Comparison of ENCODE assay signal across 8 mouse cellular contexts in genomic region chr17:33982136-33982535, GRCm38 (mm10). TPM values are rescaled to one million over a fixed set of nuclear protein-coding genes. Genes with fewer than 3 reads are reported as not detected.
DNase-seq lines count a peak whose midpoint lies in the region; ATAC-seq and TF ChIP-seq lines count a peak whose summit lies in the region.
"Not testable (repeated sequence)": the region's sequence is repeated elsewhere in the genome, so short reads cannot be mapped to it uniquely, and the experiment has no call there.

No protein-coding gene starts in this region.

- H3K4me3 ChIP-seq in MEL (ENCODE audit: control insufficient read depth in 1 of 2, insufficient read depth in 1 of 2, low read depth in 2 of 2, low read length in 2 of 2); lung, postnatal 0 days (ENCODE audit: low read depth, low read length): not testable (repeated sequence)
- peak overlapping the region; percentile 43; the same call in 1 of the 2 replicates for H3K4me3 ChIP-seq in forebrain, postnatal 0 days (ENCODE audit: low read depth, low read length)
- peak overlapping the region; percentile 45; the same call in 1 of the 2 replicates for H3K4me3 ChIP-seq in hindbrain, embryonic 14.5 days (replicated peaks; ENCODE audit: low read length)

- peak; percentile 44 to 51 (median 46) for TF ChIP-seq CTCF in MEL (IDR thresholded peaks at IDR 0.05 in 2 of 3, conservative IDR thresholded peaks at IDR 0.05 in 1 of 3; ENCODE audit: control insufficient read depth in 1 of 3, insufficient read depth in 1 of 3, low read depth in 2 of 3, low read length in 3 of 3, poor library complexity in 1 of 3, severe bottlenecking in 1 of 3)
- TF ChIP-seq CTCF in forebrain, postnatal 0 days (IDR thresholded peaks at IDR 0.05; ENCODE audit: low read depth) = peak; percentile 90
- peak; percentile 88 for TF ChIP-seq CTCF in lung, postnatal 0 days (IDR thresholded peaks at IDR 0.05)

- TF ChIP-seq RAD21 in MEL (IDR thresholded peaks at IDR 0.05; ENCODE audit: low read depth, low read length) = peak; percentile 9; the same call in 1 of the 2 replicates

- H3K79me2 ChIP-seq in MEL (ENCODE audit: control insufficient read depth, insufficient read depth, low read length, poor library complexity) = not testable (repeated sequence)

- not testable (repeated sequence) for ATAC-seq in forebrain, postnatal 0 days; hindbrain, embryonic 14.5 days (ENCODE audit: low FRiP score); lung, postnatal 0 days

- H3K4me2 ChIP-seq in forebrain, postnatal 0 days (ENCODE audit: low read depth) = peak overlapping the region; percentile 55
- H3K4me2 ChIP-seq in hindbrain, embryonic 14.5 days (replicated peaks) = peak overlapping the region; percentile 65
- not testable (repeated sequence) for H3K4me2 ChIP-seq in lung, postnatal 0 days (replicated peaks; ENCODE audit: low read depth, low read length)

- TF ChIP-seq POLR2A in MEL (IDR thresholded peaks at IDR 0.05; ENCODE audit: control insufficient read depth in 1 of 2, insufficient read depth in 1 of 2, low read depth in 1 of 2, low read length in 2 of 2, poor library complexity in 1 of 2) = not testable (repeated sequence)

- not testable (repeated sequence) for H3K9ac ChIP-seq in MEL (ENCODE audit: control insufficient read depth, low read depth, low read length, poor library complexity, severe bottlenecking); forebrain, postnatal 0 days; lung, postnatal 0 days (replicated peaks; ENCODE audit: low read depth)
- H3K9ac ChIP-seq in hindbrain, embryonic 14.5 days = 0 out of 2 replicates have a peak overlapping the region, but pooled peaks have one; percentile 67

- 11% methylated on average over 8 of the region's 8 CpGs for WGBS in forebrain, postnatal 0 days
- 7% methylated on average over 8 of the region's 8 CpGs for WGBS in hindbrain, embryonic 14.5 days
- WGBS in lung, postnatal 0 days = 10% methylated on average over 8 of the region's 8 CpGs

- not testable (repeated sequence) for TF ChIP-seq EP300 in MEL (IDR thresholded peaks at IDR 0.05; ENCODE audit: low read depth in 1 of 2, low read length in 2 of 2); lung, postnatal 0 days (IDR thresholded peaks at IDR 0.05)

- not testable (repeated sequence) for H3K36me3 ChIP-seq in MEL (ENCODE audit: control insufficient read depth in 1 of 2, insufficient read depth in 2 of 2, low read length in 2 of 2); forebrain, postnatal 0 days (ENCODE audit: insufficient read depth); hindbrain, embryonic 14.5 days (replicated peaks; ENCODE audit: control insufficient read depth, insufficient read depth); lung, postnatal 0 days (ENCODE audit: insufficient read depth, low read length)

- not testable (repeated sequence) for H3K27me3 ChIP-seq in MEL (ENCODE audit: control insufficient read depth in 1 of 2, insufficient read depth in 2 of 2, low read length in 2 of 2); forebrain, postnatal 0 days (ENCODE audit: insufficient read depth, low read length); lung, postnatal 0 days (replicated peaks; ENCODE audit: insufficient read depth, low read length)
- H3K27me3 ChIP-seq in hindbrain, embryonic 14.5 days (ENCODE audit: control insufficient read depth, insufficient read depth, low read length) = peaks cover 31% of the 10 kb centered on the region

- not testable (repeated sequence) for H3K9me3 ChIP-seq in MEL (replicated peaks; ENCODE audit: insufficient read depth, low read length); forebrain, postnatal 0 days (ENCODE audit: low read length); hindbrain, embryonic 14.5 days (ENCODE audit: control insufficient read depth, low read length); lung, postnatal 0 days (ENCODE audit: low read length)

- not testable (repeated sequence) for H3K27ac ChIP-seq in MEL (ENCODE audit: control insufficient read depth, low read depth, low read length); forebrain, postnatal 0 days (ENCODE audit: low read depth, low read length); lung, postnatal 0 days (ENCODE audit: low read length)
- peak overlapping the region; percentile 95; the same call in 1 of the 2 replicates for H3K27ac ChIP-seq in hindbrain, embryonic 14.5 days

- H3K4me1 ChIP-seq in MEL (ENCODE audit: control insufficient read depth in 1 of 2, insufficient read depth in 2 of 2, low read length in 2 of 2); forebrain, postnatal 0 days (ENCODE audit: insufficient read depth); hindbrain, embryonic 14.5 days (replicated peaks; ENCODE audit: control insufficient read depth, insufficient read depth, low read length); lung, postnatal 0 days (ENCODE audit: insufficient read depth, low read depth, low read length): not testable (repeated sequence)

- DNase-seq in MEL (ENCODE audit: low read depth, low spot score) = not testable (repeated sequence)
- DNase-seq in cerebellum, adult 9-11 months = peak; percentile 67
- peak; percentile 68 for DNase-seq in forebrain, postnatal 0 days
- DNase-seq in hindbrain, embryonic 14.5 days (ENCODE audit: low spot score) = peak; percentile 77
- peak; percentile 66 to 69 for DNase-seq in layer of hippocampus, postnatal 10 days (ENCODE audit: low spot score in 2 of 2)
- DNase-seq in lung, postnatal 0 days (ENCODE audit: low spot score) = peak; percentile 31
- DNase-seq in ovary, postnatal 14 days (ENCODE audit: low spot score) = peak; percentile 46
- DNase-seq in thymus, postnatal 0 days (ENCODE audit: low spot score) = peak; percentile 75

RNA-seq across cellular contexts. Expression of gene H2-K1, which starts 18.0 kb away (rescaled TPM):
- 81.1 and 87.9 TPM in 2 replicates for total RNA-seq in MEL (2012; rRNA removed)
- 100 to 1,000 TPM in 1 of 2 experiments, not detected in 1; 113 TPM for polyA plus RNA-seq in MEL (2012; ENCODE audit: insufficient read depth in 1 of 2, insufficient read length in 2 of 2, low read depth in 1 of 2, low replicate concordance in 2 of 2, missing spikeins in 1 of 2)
- total RNA-seq in forebrain, postnatal 0 days (2014; rRNA removed) = 14.3 and 21.9 TPM in 2 replicates
- polyA plus RNA-seq in forebrain, postnatal 0 days (2015; fragmentation: Nextera tagmentation; extraction: Ambion mirVana) = 17.3 and 21.2 TPM in 2 replicates
- 12.5 and 16.5 TPM in 2 replicates for polyA plus RNA-seq in hindbrain, embryonic 14.5 days (2014; fragmentation: Nextera tagmentation; extraction: Ambion mirVana)
- 10 to 100 TPM; 11.1 to 14.3 TPM for total RNA-seq in layer of hippocampus, postnatal 10 days (2021)
- polyA plus RNA-seq in lung, postnatal 0 days (2015; fragmentation: Nextera tagmentation; extraction: Ambion mirVana) = 213 and 222 TPM in 2 replicates
- 528 and 569 TPM in 2 replicates for polyA plus RNA-seq in thymus, postnatal 0 days (2015; fragmentation: Nextera tagmentation; extraction: Ambion mirVana)

RNA-seq across cellular contexts. Expression of gene Rps18, which starts 26.3 kb away (rescaled TPM):
- total RNA-seq in MEL (2012; rRNA removed) = 252 and 286 TPM in 2 replicates
- polyA plus RNA-seq in MEL (2012; ENCODE audit: insufficient read depth in 1 of 2, insufficient read length in 2 of 2, low read depth in 1 of 2, low replicate concordance in 2 of 2, missing spikeins in 1 of 2) = 1,000 to 10,000 TPM in 1 of 2 experiments, not detected in 1; 1,183 TPM
- total RNA-seq in forebrain, postnatal 0 days (2014; rRNA removed) = 1,357 and 2,159 TPM in 2 replicates
- polyA plus RNA-seq in forebrain, postnatal 0 days (2015; fragmentation: Nextera tagmentation; extraction: Ambion mirVana) = 876 and 1,153 TPM in 2 replicates
- 804 and 966 TPM in 2 replicates for polyA plus RNA-seq in hindbrain, embryonic 14.5 days (2014; fragmentation: Nextera tagmentation; extraction: Ambion mirVana)
- 100 to 1,000 TPM; 453 to 457 TPM for total RNA-seq in layer of hippocampus, postnatal 10 days (2021)
- polyA plus RNA-seq in lung, postnatal 0 days (2015; fragmentation: Nextera tagmentation; extraction: Ambion mirVana) = 1,282 and 1,435 TPM in 2 replicates
- 2,265 and 2,338 TPM in 2 replicates for polyA plus RNA-seq in thymus, postnatal 0 days (2015; fragmentation: Nextera tagmentation; extraction: Ambion mirVana)

RNA-seq across cellular contexts. Expression of gene Vps52, which starts 26.5 kb away (rescaled TPM):
- total RNA-seq in MEL (2012; rRNA removed) = 20.6 and 23.6 TPM in 2 replicates
- polyA plus RNA-seq in MEL (2012; ENCODE audit: insufficient read depth in 1 of 2, insufficient read length in 2 of 2, low read depth in 1 of 2, low replicate concordance in 2 of 2, missing spikeins in 1 of 2) = 10 to 100 TPM in 1 of 2 experiments, not detected in 1; 40.7 TPM
- 46.2 and 46.8 TPM in 2 replicates for total RNA-seq in forebrain, postnatal 0 days (2014; rRNA removed)
- 59.6 and 66.1 TPM in 2 replicates for polyA plus RNA-seq in forebrain, postnatal 0 days (2015; fragmentation: Nextera tagmentation; extraction: Ambion mirVana)
- polyA plus RNA-seq in hindbrain, embryonic 14.5 days (2014; fragmentation: Nextera tagmentation; extraction: Ambion mirVana) = 56.0 and 56.6 TPM in 2 replicates
- 10 to 100 TPM; 80.4 to 81.7 TPM for total RNA-seq in layer of hippocampus, postnatal 10 days (2021)
- polyA plus RNA-seq in lung, postnatal 0 days (2015; fragmentation: Nextera tagmentation; extraction: Ambion mirVana) = 28.5 and 31.1 TPM in 2 replicates
- 43.6 and 46.1 TPM in 2 replicates for polyA plus RNA-seq in thymus, postnatal 0 days (2015; fragmentation: Nextera tagmentation; extraction: Ambion mirVana)

RNA-seq across cellular contexts. Expression of gene B3galt4, which starts 30.8 kb away (rescaled TPM):
- total RNA-seq in MEL (2012; rRNA removed) = 2.2 and 2.5 TPM in 2 replicates
- polyA plus RNA-seq in MEL (2012; ENCODE audit: insufficient read depth in 1 of 2, insufficient read length in 2 of 2, low read depth in 1 of 2, low replicate concordance in 2 of 2, missing spikeins in 1 of 2) = 1 to 10 TPM in 1 of 2 experiments, not detected in 1; 2.9 TPM
- 11.5 and 11.7 TPM in 2 replicates for total RNA-seq in forebrain, postnatal 0 days (2014; rRNA removed)
- polyA plus RNA-seq in forebrain, postnatal 0 days (2015; fragmentation: Nextera tagmentation; extraction: Ambion mirVana) = 8.3 and 9.8 TPM in 2 replicates
- 7.8 and 9.2 TPM in 2 replicates for polyA plus RNA-seq in hindbrain, embryonic 14.5 days (2014; fragmentation: Nextera tagmentation; extraction: Ambion mirVana)
- total RNA-seq in layer of hippocampus, postnatal 10 days (2021) = 1 to 10 TPM; 6.2 to 6.7 TPM
- polyA plus RNA-seq in lung, postnatal 0 days (2015; fragmentation: Nextera tagmentation; extraction: Ambion mirVana) = 9.3 and 12.0 TPM in 2 replicates
- 13.3 and 15.8 TPM in 2 replicates for polyA plus RNA-seq in thymus, postnatal 0 days (2015; fragmentation: Nextera tagmentation; extraction: Ambion mirVana)

RNA-seq across cellular contexts. Expression of gene Wdr46, which starts 41.7 kb away (rescaled TPM):
- total RNA-seq in MEL (2012; rRNA removed) = 97.6 and 100 TPM in 2 replicates
- 100 to 1,000 TPM in 1 of 2 experiments, not detected in 1; 131 TPM for polyA plus RNA-seq in MEL (2012; ENCODE audit: insufficient read depth in 1 of 2, insufficient read length in 2 of 2, low read depth in 1 of 2, low replicate concordance in 2 of 2, missing spikeins in 1 of 2)
- total RNA-seq in forebrain, postnatal 0 days (2014; rRNA removed) = 18.9 and 21.9 TPM in 2 replicates
- 15.9 and 23.2 TPM in 2 replicates for polyA plus RNA-seq in forebrain, postnatal 0 days (2015; fragmentation: Nextera tagmentation; extraction: Ambion mirVana)
- polyA plus RNA-seq in hindbrain, embryonic 14.5 days (2014; fragmentation: Nextera tagmentation; extraction: Ambion mirVana) = 15.6 and 19.5 TPM in 2 replicates
- 10 to 100 TPM; 21.8 to 24.8 TPM for total RNA-seq in layer of hippocampus, postnatal 10 days (2021)
- polyA plus RNA-seq in lung, postnatal 0 days (2015; fragmentation: Nextera tagmentation; extraction: Ambion mirVana) = 8.8 TPM in 2 replicates
- polyA plus RNA-seq in thymus, postnatal 0 days (2015; fragmentation: Nextera tagmentation; extraction: Ambion mirVana) = 20.6 and 25.5 TPM in 2 replicates
